Mouse (Mus musculus) kidney, postnatal 0 days (tissue): ENCODE data around the gene Thyn1. TPM values are rescaled to one million over a fixed set of nuclear protein-coding genes. Genes with fewer than 3 reads are reported as not detected.

Experiments used
- ATAC-seq: fragments of 200-750 bp; cut with Nextera tagmentation; replicated peaks from 2 replicates; pipeline ENCODE4 v1.8.0; 2017; ENCODE audit warnings: low read depth, moderate number of reproducible peaks, moderate TSS enrichment, moderate library complexity; ENCODE audit not compliant: low FRiP score
- DNase-seq: peaks from one replicate; pipeline ENCODE4 v3.0.0-alpha.2; 2016; ENCODE audit warnings: low spot score
- H3K27ac ChIP-seq: fragments of 300-500 bp; sonication (generic); 2 replicates; pipeline ENCODE4 v1.5.1; 2014; ENCODE audit warnings: mild to moderate bottlenecking
- H3K27me3 ChIP-seq: fragments of 300-500 bp; sonication (generic); 2 replicates; pipeline ENCODE4 v1.6.1; 2014; ENCODE audit warnings: low read length, mixed read lengths; ENCODE audit not compliant: insufficient read depth
- H3K36me3 ChIP-seq: fragments of 300-500 bp; sonication (generic); 2 replicates; pipeline ENCODE4 v1.6.1; 2014; ENCODE audit warnings: low read length, mixed read lengths; ENCODE audit not compliant: insufficient read depth
- H3K4me1 ChIP-seq: fragments of 300-500 bp; sonication (generic); replicated peaks from 2 replicates; pipeline ENCODE4 v1.6.1; 2014; ENCODE audit warnings: antibody characterized with exemption, low read length, mixed read lengths; ENCODE audit not compliant: insufficient read depth
- H3K4me2 ChIP-seq: fragments of 300-500 bp; sonication (generic); 2 replicates; pipeline ENCODE4 v1.6.1; 2014; ENCODE audit warnings: mild to moderate bottlenecking, low read length, moderate library complexity, mixed read lengths
- H3K4me3 ChIP-seq: fragments of 300-500 bp; sonication (generic); replicated peaks from 2 replicates; pipeline ENCODE4 v1.5.1; 2014; ENCODE audit warnings: low read depth, low read length
- H3K9ac ChIP-seq: fragments of 300-500 bp; sonication (generic); 2 replicates; pipeline ENCODE4 v1.6.1; 2014; ENCODE audit warnings: low read depth, low read length
- H3K9me3 ChIP-seq: fragments of 300-500 bp; sonication (generic); replicated peaks from 2 replicates; pipeline ENCODE4 v1.6.1; 2016; ENCODE audit warnings: low read length, inconsistent platforms, mixed read lengths
- CTCF ChIP-seq: IDR thresholded peaks from 2 replicates; pipeline ENCODE4 v1.5.1; 2016; ENCODE audit warnings: antibody characterized with exemption, low read depth, mild to moderate bottlenecking, moderate library complexity
- WGBS: fragments of 180-500 bp; shearing (Covaris S2); extraction: QIAGEN DNeasy Blood & Tissue Kit; methylation state at CpG from one replicate; pipeline ENCODE4 v1.1.7; 2014; 5-methylcytosine and 5-hydroxymethylcytosine counted together
- polyA plus RNA-seq: library from polyadenylated mRNA; unstranded; fragments of >200 nt; fragmentation: Nextera tagmentation; extraction: Ambion mirVana; gene quantifications from 2 replicates; pipeline ENCODE4 v1.2.1, GENCODE M21; 2015

Gene Thyn1
- polyA plus RNA-seq: 153 and 154 TPM in 2 replicates

DNA sequence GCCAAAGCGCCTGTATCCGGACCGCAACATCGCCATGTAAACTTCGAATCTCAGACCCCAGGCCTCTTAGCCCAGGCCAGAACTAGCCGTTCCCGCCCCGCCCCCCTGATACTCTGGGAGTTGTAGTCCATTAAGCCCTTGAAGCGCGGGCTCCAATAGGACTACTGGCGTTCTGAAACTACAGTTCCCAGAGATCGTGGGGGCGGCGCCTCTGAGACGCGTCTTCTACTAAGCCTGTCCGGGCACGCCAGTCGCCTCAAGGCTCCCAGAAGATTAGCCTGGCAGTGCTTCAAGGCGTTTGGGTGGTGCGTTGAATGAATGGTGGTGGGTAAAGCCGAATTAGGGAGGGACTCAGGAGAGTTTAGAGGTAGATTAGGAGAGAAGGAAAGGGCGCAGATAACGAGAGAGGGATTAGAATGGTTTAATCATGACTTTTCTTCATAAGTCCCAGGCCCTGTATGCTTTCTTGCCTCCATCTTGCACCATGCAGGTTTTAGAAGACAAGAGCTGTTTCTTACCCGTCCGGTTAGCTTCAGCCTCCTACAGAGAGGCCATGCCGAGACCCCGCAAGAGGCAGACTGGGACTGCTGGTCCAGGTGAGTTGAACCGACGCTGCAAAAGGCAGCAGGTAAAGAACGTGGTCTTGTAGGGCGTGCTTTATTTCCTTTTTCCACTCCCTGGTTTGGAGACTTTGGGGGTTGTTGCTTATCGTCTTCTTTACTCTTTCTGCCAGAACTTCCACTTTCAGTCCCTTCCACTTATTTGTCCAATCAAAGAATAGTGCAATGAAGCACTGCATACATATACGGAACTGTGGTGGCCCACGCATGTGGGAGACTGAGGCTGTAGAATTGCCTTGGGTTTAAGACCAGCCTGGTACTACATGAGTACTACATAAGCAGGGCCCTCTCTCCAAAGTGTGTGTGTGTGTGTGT is at the start of gene Thyn1, which contains the start of gene Acad8:
TSS of gene Thyn1 (plus strand) at position 250 of the 935 bp plus-strand sequence.
TSS of gene Acad8 (minus strand) at position 106 of the 935 bp plus-strand sequence.
- TF ChIP-seq CTCF: no peak

GRCm38 (mm10) chr9:26977754-26978153 is 21.8 kb upstream of the Thyn1 start:
- H3K4me2 ChIP-seq: no peak overlapping the region
- no peak for TF ChIP-seq CTCF
- no peak overlapping the region for H3K9ac ChIP-seq
- no peaks in the 10 kb centered on the region for H3K27me3 ChIP-seq
- WGBS: 88% methylated on average over 9 of the region's 9 CpGs
- H3K9me3 ChIP-seq: no peaks in the 10 kb centered on the region
- H3K27ac ChIP-seq: no peak overlapping the region
- ATAC-seq (no peak), DNase-seq (no peak)
- H3K4me3 ChIP-seq: no peak overlapping the region
- H3K36me3 ChIP-seq: peaks cover 54% of the 10 kb centered on the region
- no peaks in the 10 kb centered on the region for H3K4me1 ChIP-seq

More for the DNA sequence above, at the start of gene Thyn1, which contains the start of gene Acad8:
- H3K27me3 ChIP-seq: no peaks in the 10 kb centered on the region
- H3K4me1 ChIP-seq: peaks cover 4% of the 10 kb centered on the region; the same call in 1 of the 2 replicates
- H3K27ac ChIP-seq: peak within 1 kb of the TSS; percentile 80
- H3K4me2 ChIP-seq: peak within 1 kb of the TSS; percentile 90
- H3K4me3 ChIP-seq: peak within 1 kb of the TSS; percentile 71
- WGBS: under 1% methylated on average over 35 of the region's 35 CpGs
- no peaks in the 10 kb centered on the region for H3K9me3 ChIP-seq
- DNase-seq (peak; percentile 99), ATAC-seq (peak; percentile 99)
- peaks cover 15% of the 10 kb centered on the region; the same call in 1 of the 2 replicates for H3K36me3 ChIP-seq
- H3K9ac ChIP-seq: peak within 1 kb of the TSS; percentile 92

GRCm38 (mm10) chr9:26978776-26979175 is 20.7 kb upstream of the Thyn1 start:
- no peak for TF ChIP-seq CTCF
- ATAC-seq (no peak), DNase-seq (no peak)
- peaks cover 45% of the 10 kb centered on the region for H3K36me3 ChIP-seq
- no peak overlapping the region for H3K27ac ChIP-seq
- H3K4me3 ChIP-seq: no peak overlapping the region
- H3K9ac ChIP-seq: no peak overlapping the region
- no peaks in the 10 kb centered on the region for H3K9me3 ChIP-seq
- 69% methylated on average over 3 of the region's 3 CpGs for WGBS
- no peaks in the 10 kb centered on the region for H3K4me1 ChIP-seq
- H3K27me3 ChIP-seq: no peaks in the 10 kb centered on the region
- no peak overlapping the region for H3K4me2 ChIP-seq

- DNase-seq (no peak), ATAC-seq (no peak)
- H3K27ac ChIP-seq: no peak overlapping the region
- H3K9me3 ChIP-seq: no peaks in the 10 kb centered on the region
- no peaks in the 10 kb centered on the region for H3K4me1 ChIP-seq
- no peak overlapping the region for H3K4me2 ChIP-seq
- H3K27me3 ChIP-seq: no peaks in the 10 kb centered on the region
- TF ChIP-seq CTCF: no peak
- peaks cover 21% of the 10 kb centered on the region for H3K36me3 ChIP-seq
- no peak overlapping the region for H3K4me3 ChIP-seq
- WGBS: 94% methylated on average over 2 of the region's 2 CpGs
- H3K9ac ChIP-seq: no peak overlapping the region
Measured at GRCm38 (mm10) chr9:26985090-26985613, 14.4 kb upstream of the Thyn1 start.

DNA sequence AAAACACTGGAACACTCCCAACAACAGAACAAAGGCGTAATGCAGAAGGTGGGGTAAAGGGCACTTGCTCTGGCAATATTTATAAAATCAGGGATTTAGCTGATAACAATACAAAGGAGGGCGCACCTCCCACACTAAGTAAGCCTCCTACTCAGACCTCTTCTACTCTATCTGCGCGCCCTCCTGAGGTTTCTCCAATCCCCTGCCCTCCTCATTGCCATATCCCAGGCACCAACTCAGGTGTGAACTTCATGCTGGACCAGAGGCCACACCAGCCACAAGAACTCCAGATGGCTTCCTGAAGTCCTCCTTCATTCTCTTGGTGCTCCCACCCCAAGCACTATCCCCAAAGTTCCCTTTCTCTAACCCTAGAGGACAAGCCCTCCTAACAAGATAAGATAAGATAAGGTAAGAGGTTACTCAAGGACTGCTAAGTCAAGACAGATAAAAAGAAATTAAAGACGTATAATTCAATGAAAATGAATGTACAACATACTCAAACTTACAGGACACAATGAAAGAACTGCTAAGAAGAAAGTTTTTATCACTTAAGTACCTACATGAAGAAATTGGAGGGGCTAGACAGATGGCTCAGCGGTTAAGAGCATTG is 13.7 kb upstream of the Thyn1 start:
- peaks cover 24% of the 10 kb centered on the region for H3K36me3 ChIP-seq
- WGBS: 94% methylated on average over 6 of the region's 6 CpGs

GRCm38 (mm10) chr9:26990181-26990580 is 9.3 kb upstream of the Thyn1 start:
- no peak overlapping the region for H3K9ac ChIP-seq
- no peak for DNase-seq

More for the DNA sequence above, 13.7 kb upstream of the Thyn1 start:
- H3K9me3 ChIP-seq: no peaks in the 10 kb centered on the region
- DNase-seq (no peak), ATAC-seq (no peak)
- no peak overlapping the region for H3K27ac ChIP-seq
- TF ChIP-seq CTCF: no peak
- no peak overlapping the region for H3K4me3 ChIP-seq
- H3K27me3 ChIP-seq: no peaks in the 10 kb centered on the region
- no peak overlapping the region for H3K4me2 ChIP-seq
- no peaks in the 10 kb centered on the region for H3K4me1 ChIP-seq
- H3K9ac ChIP-seq: no peak overlapping the region

More at GRCm38 (mm10) chr9:26990181-26990580, 9.3 kb upstream of the Thyn1 start:
- H3K27me3 ChIP-seq: no peaks in the 10 kb centered on the region
- H3K9me3 ChIP-seq: no peaks in the 10 kb centered on the region
- ATAC-seq: no peak
- 91% methylated on average over 4 of the region's 4 CpGs for WGBS
- H3K4me1 ChIP-seq: no peaks in the 10 kb centered on the region
- TF ChIP-seq CTCF: no peak
- no peak overlapping the region for H3K27ac ChIP-seq
- no peak overlapping the region for H3K4me3 ChIP-seq
- H3K4me2 ChIP-seq: no peak overlapping the region
- H3K36me3 ChIP-seq: peaks cover 27% of the 10 kb centered on the region
